Mouse (Mus musculus) thymus, postnatal 10 days (tissue): Measurements from ENCODE around the gene Fmo1.

Experiments used
- DNase-seq, 2 experiments: peaks; one replicate each; pipeline ENCODE4 v3.0.0; 2021; ENCODE audit warnings: low spot score in 2 of 2

Gene Fmo1

DNA sequence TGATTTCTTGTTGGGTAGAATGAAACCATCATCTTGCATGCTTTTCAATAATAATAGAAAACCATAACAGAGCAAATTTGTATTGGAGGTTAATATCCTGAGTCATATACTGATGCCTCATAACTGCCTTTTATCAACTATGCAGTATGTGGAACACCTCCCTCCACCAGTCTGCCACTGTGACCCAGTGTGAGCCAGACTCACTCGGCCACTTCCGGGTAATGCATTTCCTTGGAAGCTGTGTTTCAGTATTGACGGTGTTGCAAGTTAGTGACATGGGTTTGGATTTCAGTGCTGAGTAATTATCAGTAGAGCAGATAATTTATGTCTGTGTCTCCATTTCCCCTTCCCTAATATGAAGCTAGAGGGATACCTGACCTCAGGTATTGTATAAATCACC is 2.8 kb downstream of the Fmo1 start:
- DNase-seq: no peak

DNA sequence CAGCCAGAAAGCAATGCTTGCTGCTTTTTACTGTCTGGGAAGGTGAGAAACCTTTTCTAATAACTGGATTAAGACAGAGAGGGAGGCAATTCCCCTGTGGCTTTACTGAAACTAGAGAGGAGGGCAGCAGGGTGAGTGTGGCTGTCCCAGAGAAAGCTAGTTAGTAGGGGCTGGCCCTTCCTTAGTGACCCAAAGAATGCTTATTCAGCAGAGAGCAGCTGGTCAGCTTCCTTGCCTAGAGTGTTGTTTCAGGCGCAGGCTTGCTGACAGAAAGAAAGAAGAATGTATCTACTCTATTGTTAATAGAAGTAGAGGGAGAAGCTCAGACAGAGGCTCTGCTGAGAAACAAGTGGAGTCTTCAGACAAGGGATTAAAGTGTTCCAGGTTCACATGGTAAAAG is 4.1 kb downstream of the Fmo1 start:
- DNase-seq: no peak

DNA sequence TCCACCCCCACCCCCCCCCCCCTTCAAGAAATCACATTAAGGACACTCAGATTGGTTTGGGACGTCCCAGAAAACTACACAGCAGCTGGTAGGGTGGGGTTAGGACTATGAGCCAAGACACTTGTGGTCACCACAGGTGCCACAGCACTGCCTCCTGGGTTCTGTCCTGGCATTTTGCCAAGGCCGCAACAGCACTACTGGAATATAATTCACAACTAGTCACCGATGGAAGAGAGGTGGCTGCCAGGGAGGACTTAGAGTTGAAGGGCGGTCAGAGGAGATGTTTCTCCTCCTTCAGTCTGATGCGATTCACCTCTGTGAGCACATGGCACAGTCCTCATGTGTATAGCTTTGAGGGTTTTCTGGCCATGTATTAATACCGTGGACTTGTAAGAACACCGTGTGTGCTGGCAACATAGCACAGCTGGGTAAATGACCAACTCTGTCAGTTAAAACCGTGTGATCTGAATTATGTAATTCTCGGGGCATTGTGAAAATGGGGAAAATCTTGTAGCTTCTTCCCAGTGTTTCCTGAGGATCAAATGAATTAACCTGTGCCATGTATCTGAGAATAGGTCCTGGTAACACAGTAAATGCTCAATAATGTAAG is 6.3 kb downstream of the Fmo1 start:
- DNase-seq: no peak

DNA sequence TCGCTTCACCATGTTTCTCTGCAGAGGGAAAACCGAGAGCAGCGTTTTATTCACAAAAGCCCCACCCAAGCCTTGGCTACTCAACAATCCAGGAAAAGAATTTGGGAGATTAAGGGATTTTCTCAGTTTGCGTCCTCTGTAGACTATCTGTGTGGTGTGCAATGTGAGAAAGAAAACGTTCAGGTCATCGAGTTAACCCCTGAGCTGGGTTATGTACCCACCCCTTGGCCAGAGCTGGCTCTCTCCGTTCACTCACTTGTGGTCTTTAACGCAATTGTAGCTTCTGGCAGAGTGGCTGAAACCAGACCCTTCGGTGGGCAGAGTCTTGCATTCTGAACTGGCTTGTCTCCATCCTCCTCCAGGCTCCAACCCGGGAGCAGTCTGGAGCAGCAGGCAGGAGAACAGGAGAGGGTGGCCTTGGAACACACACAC is 6.8 kb downstream of the Fmo1 start:
- no peak for DNase-seq

DNA sequence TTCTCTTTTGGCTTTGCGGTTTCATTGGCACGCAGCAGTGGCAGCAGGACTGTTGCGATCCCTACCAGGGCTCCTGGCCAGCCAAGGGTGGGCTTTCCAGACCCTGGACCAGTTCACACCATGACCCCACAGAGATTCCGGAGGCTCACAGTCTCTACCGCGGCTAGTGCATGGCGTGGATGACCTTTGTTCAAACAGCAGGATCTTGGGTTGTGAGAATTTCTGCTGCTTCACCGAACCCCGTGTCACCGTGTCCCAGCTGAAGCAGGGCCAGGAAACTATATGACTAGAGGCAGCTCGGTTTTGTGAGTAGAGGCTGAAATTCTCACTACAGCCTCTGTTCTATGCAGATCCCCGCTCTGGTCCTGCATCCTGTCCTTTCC is 7.7 kb downstream of the Fmo1 start:
- no peak for DNase-seq

DNA sequence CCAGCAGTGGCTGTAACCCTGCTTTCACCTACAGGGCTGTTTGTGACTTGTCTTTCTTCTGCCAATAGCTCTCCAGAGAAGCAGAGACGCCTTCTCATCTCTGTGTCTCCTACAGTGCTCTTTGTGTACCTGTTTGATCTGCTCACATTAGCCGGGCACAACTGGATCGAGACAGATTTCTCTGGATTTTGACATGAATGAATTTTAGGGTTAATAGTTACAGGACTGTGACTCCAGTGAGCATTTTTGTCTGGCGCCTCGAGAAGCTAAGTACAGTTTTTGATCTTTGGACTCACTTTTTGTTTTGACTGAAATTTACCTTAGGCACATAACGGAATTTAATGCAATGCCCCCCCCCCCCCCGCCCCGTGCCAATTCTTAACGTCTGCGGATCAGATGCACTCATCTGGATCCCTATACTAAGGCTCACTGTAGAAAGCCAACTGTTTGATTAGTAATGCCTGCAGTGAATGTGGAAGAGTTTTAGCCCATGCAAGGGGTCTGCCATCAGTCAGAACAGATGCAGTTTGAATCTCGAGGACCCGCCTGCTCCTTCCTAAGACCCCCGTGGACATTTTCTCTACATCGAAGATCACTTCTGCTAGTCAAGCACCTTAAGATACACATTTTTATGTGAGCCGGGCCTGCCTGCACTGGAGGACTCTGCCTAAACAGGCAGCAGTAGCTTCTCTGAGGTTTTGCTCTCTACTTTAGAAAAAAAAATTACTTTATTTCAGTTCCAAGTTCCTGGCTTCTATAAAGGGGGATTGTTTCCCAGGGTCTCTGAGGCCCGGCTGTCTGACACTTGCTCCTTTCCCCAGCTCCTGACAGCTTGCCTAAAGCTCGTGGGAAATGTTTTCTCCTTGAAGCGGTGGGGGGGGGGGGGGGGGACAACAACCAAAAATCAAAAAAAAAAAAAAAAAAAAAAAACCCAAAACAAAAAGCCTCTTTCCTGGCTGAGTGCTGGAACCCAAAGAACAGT is 8.4 kb downstream of the Fmo1 start:
- no peak for DNase-seq

DNA sequence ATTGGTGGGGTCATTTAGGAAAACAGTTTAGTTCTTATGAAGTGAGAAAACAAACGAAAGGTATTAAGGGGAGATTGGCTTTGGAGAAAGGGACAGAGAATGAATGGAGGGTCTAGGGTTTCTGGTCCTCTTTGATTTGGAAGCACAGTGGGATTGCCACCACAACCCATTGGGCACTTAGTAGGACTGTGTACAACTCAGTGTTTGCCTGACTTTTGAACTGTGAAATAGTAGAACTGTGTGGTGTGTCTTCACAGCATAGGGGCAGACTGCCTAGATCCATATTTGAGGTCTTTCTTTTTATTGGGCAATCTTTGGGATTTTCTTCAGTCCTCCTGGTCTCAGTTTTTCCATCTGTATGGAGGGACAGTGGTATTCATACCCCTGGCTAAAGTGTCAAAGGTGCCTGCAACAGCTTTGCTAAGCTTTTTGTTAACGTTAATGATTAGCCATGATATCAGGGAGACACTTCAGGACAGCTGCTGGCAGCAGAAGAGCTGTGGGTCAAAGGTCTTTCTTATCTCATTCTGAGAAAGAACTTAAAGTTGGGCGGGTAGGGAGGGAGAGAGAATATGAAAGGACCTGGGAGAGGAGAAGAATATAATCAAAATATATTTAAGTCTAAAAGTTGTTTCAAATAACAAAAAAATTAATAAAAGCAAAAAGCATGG is 12.5 kb downstream of the Fmo1 start:
- no peak for DNase-seq

DNA sequence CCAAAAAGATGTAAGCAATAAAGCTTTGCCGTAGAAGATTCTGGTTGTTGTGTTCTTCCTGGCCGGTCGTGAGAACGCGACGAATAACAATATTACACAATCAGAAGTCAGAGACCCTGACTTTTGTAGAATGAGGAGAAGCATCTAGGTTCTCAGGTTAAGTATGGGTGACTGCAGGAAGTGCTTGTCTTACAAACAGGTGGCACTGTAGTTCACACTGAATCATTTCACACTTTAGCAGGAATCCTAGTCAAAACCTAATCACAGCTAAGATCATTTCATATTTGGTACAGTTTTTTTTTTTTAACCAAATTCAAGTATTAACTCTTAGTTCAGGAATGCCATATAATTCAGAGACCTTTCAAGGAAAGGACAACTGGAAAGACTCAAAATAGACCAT is 18.9 kb downstream of the Fmo1 start:
- DNase-seq: no peak

DNA sequence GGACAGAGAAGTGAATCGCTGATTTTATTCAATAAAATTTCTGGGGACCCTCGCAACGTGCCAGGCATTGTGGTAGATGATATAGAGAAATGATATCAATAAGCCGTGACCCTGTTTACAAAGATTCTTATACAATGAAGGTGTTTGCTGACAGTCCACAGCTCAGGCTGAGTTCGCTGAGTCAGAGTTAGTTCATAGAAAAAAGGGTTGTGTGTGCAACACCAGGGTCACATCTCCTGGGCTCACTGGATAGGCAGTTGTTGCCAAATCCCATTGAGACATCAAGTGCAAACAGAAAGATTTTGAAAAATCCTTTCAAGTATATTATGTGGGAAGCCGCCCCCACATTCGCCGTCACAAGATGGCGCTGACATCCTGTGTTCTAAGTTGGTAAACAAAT is 26.2 kb downstream of the Fmo1 start:
- no peak for DNase-seq

DNA sequence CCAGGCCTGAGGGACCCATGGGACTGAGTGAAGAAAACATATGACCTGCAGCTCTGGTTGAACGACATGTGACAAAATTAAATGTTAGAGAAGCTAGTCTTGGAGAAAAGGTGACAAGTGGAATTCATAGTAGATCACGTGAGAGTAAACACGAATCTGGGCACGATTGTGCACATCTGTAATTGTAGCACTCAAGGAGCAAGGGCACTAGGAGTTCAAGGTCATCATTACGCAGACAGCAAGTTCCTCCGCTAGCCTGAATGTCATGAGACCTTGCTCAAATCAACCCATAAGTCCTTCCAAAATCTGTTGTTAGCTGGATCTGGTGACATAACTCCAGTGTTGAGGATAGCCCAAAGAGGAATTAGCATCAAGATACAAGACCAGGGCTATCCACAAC is 27.4 kb downstream of the Fmo1 start:
- no peak for DNase-seq

DNA sequence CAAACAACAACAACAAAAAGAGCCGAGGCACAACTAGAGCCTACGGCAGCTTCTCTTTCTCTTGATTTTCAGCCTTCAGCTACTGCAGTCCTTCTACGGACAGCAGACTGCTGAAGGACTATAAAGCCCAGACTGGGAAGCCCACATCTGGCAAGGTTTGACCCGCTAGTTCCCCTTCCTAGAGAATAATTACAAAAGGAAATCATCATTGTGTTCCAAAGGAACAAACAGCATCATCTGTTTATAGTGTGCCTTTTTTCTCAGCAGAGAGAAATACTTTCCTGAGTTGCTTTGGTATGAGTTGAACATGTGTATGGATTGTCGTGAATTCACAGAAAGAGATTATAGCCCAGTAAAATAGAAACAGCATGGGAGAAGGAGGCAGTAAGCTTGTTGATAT is 32.1 kb downstream of the Fmo1 start:
- no peak for DNase-seq

DNA sequence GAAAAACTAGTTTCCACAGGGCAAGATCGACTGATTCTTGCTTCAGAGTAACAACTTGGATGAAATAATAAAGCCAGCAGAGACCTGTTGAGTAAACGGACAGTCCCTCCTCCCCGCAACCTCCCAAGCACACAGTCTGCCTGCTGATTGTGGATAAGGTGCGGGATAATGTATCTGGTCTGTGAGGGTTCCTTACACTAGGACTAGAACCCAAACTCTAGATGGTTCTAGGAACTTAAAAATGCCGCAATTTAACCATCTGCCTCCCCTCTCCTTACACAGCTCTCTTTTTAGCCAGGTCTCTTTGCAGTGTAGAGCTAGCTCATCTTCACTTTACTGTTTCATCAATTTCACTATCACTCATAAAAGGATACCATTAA is 33.8 kb downstream of the Fmo1 start:
- DNase-seq: no peak

DNA sequence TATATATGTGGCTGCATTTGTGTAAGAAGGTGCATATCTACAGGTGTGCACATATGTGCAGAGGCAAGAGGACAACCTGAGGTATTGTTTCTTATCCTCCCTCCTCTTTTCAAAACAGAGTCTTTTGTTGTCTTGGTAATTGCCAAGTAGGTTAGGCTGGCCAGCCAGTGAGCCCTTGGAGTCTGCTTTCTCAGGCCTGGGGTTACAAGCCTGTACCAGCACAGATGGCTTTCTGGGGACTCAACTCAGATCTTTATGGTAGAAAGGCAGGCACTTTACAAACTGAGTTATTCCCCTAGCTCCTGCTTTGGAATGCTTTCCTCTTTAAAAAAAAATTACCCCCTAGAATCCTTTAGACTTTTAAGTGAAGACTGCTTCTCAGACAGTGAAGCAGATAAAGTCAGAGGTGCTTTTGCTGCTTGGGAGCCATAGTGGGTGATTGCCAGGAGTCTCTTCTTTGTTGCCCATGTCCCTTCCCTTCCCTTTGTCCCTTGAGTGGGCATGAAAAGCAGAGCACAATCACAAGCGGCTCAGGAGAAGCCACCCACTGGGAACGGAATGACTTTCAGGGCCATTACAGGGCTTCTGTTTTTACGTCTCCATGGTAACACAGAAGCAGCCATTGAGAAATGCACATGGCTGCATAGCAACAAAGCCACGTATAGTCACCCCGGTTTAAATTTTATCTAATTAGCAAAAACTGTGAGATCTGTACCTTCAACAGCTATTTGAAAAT is 34.4 kb downstream of the Fmo1 start:
- DNase-seq: no peak

DNA sequence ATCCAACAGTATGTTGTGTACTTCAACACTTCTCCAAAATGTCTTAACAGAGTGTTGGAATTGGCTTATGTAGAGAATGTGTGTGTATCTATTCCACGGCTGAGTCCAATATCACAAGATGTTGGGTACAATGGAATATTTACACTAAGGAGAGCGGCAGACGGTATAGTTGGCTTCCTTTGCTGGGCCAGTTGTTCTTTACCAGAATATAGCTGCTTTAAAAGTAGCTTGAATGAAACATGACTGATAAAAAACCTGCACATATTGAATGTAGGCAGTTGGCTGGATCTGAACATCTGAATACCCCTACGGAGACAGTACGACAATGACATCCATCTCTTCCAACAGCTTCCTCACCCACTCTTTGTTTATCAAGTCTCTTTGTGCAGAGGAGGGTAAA is 47.1 kb downstream of the Fmo1 start:
- no peak for DNase-seq

DNA sequence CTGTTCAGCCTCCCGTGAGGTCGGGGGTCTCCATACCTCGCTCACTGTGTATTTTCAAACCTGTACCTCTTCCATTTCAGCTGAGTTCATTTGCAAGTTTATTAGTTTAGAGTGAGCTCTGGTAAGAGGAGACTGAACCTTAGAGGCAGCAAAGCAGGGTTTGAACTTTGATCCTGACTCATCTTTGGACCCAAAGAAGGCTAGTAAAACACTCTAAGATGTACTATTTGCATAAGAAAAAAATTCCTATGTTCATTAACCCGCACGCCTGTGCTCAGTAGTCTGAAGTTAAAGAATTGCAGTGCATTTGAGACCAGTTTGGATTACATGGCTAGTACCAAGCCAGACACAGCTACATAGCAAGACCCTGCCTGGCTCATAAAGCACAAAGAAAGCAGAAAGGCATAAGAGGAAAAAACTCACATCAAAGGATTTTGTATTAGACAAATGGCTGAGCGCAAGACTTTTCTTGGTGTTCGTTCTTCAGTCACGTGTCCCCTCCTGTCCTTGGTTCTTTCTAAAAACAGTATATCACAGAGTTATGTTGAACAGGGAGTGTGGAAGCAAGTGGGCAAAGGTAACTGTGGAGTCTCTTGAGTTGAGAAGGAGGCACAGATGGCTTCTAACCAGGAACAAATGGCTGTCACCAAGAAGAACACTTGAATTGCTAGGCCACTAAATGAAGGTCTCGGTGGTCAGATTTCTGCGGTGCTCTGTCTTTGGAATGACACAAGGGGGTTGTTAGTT is 50.9 kb downstream of the Fmo1 start:
- DNase-seq: no peak

DNA sequence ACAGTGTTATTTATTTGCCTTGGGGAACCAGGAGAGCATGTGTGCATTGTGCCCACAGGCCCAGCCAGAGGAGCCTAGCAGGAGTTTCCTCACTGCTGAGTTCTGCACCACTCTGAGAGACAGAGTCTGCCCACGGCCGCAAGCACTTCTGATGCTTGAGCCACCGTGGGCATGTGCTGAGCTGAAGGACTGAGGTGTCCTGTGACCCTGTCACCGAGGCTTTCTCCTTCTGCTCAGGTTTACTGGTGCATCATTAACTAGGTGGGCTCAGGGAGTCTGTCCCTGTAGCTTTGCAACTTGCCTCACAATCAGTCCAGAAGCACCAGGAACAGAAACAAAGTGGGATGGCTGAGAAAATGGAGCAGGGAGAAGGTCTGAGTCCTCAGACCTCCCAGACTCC is 51.5 kb downstream of the Fmo1 start:
- DNase-seq: no peak

DNA sequence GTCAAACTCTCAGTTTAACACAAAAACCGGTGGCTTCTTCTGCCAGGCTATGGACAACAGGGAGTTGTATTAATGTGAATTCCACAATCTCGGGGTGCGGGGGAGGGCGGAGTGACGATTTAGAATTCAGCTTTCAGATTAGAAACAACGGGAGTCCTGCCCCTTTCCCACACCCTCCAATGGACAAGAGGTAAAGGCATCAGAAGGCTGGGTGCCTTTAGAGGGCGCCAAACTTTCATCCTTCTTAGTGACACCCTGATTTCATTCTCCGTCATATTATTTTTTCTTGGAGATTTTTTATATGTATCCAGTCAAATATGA is 52.6 kb downstream of the Fmo1 start, which contains the start of gene Fmo4:
Fmo4 (minus strand) TSS at position 137 of the 321 bp plus-strand sequence.
- DNase-seq: no peak

DNA sequence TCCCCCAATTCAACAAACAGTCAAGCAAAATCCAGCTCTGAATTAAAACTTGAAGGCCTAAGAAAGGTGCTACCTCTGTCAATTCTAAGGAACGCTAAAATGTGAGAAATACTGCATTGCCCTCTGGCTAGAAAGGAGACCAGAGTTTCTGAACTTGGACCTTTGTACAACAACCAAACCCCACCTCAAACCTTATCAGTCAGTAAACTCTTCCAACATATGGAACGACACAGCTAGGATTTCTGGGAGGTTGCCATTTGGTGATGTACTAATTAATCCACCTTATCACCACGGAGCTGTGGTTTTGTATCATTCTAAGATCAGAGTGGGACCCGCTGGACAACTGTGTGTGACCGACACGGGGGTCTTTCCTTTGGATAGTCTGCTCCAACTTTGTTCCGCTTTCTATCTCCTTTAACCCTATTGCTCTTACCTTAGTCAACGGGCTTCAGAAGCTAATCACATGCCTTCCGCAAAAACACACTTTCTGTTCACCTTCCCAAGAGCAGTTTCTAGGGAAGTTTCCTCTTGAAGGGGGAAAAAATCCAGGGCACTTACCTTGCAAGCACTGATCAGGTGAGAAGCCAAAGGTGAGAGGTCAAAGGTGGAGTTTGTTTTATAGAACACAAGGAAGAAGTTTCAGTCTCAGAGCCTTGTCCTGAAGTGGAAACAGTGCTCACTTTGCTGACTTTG is 53.1 kb downstream of the Fmo1 start:
- DNase-seq: no peak

DNA sequence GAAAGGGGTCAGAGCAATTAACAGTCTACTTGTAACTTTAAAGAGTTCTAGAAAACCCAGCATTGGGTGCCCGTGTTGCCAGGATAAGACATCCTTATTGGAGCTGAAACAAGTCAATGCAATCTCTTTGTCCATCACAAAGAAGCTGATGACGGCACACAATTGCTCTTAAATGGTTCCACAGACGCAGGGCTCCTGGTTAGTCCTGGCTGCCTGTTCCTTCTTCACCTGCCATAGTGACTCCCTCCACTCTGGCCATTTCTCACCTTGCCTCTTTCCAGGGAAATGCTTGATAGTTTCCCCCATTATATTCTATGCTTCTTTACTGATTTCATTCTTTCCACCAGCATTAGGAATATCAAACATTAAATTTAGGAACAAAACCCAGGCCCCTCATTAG is 57.9 kb downstream of the Fmo1 start:
- no peak for DNase-seq

DNA sequence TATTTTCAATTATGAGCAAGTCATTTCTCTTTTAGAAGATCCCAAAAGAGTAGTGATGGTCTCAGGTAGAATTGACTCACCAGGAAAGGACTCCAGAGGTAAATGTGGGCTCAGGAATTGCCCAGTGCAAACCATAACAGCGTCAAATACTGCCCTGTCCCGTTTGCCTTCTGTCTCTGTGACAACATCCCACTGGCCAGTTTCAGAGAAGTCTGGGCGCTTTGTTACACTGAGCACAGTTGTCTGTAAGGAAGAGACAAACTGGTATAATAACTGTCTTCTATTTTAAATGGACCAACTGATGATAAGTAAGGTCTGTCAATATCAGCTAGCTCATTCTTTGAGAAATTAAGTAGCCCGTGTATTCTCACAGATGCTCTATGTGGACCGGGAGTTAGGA is 59.0 kb downstream of the Fmo1 start:
- no peak for DNase-seq

DNA sequence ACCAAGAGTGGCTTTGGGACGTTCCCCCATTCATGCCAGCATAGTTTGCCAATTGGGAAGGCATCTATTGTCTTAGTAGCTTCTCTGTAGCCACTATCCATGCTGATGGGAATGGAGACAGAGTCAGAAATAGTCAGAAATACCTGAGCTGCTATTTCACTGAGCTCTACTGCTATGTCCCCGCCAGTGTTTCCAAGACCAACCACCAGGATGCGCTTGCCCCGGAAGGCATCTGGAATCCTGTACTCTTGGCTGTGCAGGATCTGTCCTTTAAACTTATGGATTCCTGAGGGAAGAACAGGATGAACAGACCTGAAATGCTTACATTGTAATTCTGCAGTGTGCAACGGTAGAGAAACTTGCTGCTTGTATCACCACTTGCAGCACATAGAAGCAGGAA is 61.4 kb downstream of the Fmo1 start:
- no peak for DNase-seq
